Mouse (Mus musculus): ENCODE data around the gene Zc3h7b. TPM values are rescaled to one million over a fixed set of nuclear protein-coding genes. Genes with fewer than 3 reads are reported as not detected.

The Zc3h7b gene
- polyA plus RNA-seq, 2 experiments = 4.0 to 5.7 TPM

GRCm38 (mm10) chr15:81749742-81750141 is 4.9 kb downstream of the Zc3h7b start:
- H3K4me1 ChIP-seq (replicated peaks; ENCODE audit: control insufficient read depth in 2 of 2, insufficient read depth in 2 of 2, low read length in 1 of 2) = no peaks in the 10 kb centered on the region; a peak in 1 of 4 replicates
- H3K27me3 ChIP-seq (ENCODE audit: control insufficient read depth, insufficient read depth, low read length) = no peaks in the 10 kb centered on the region
- TF ChIP-seq EP300 (IDR thresholded peaks at IDR 0.05; ENCODE audit: low read depth) (no peak), CTCF (IDR thresholded peaks at IDR 0.05; ENCODE audit: low read depth) (no peak)
- 60% methylated on average over 14 of the region's 14 CpGs for WGBS (ENCODE audit: insufficient replicate concordance)
- H3K4me2 ChIP-seq (ENCODE audit: low read depth) = no peak overlapping the region
- H3K4me3 ChIP-seq (ENCODE audit: insufficient read depth in 1 of 2, low read depth in 2 of 2, low read length in 2 of 2) = no peak overlapping the region
- no peaks in the 10 kb centered on the region for H3K36me3 ChIP-seq (replicated peaks; ENCODE audit: control insufficient read depth, insufficient read depth, low read depth)
- ATAC-seq (ENCODE audit: insufficient read depth) (no peak), DNase-seq (ENCODE audit: low read depth in 3 of 3, low spot score in 3 of 3) (no peak)
- no peaks in the 10 kb centered on the region for H3K9me3 ChIP-seq (ENCODE audit: control insufficient read depth, low read length)
- no peak overlapping the region for H3K27ac ChIP-seq
- no peak overlapping the region for H3K9ac ChIP-seq (replicated peaks)

- ATAC-seq (ENCODE audit: insufficient read depth) = no peak
- no peak overlapping the region for H3K4me3 ChIP-seq (ENCODE audit: insufficient read depth in 1 of 2, low read depth in 2 of 2, low read length in 2 of 2)
- DNase-seq (ENCODE audit: low read depth in 3 of 3, low spot score in 3 of 3) = no peak
- H3K36me3 ChIP-seq (replicated peaks; ENCODE audit: control insufficient read depth, insufficient read depth, low read depth) = no peaks in the 10 kb centered on the region
- no peak overlapping the region for H3K27ac ChIP-seq
- H3K9me3 ChIP-seq (ENCODE audit: control insufficient read depth, low read length) = no peaks in the 10 kb centered on the region
- TF ChIP-seq EP300 (IDR thresholded peaks at IDR 0.05; ENCODE audit: low read depth) (no peak), CTCF (IDR thresholded peaks at IDR 0.05; ENCODE audit: low read depth) (no peak)
- no peak overlapping the region for H3K4me2 ChIP-seq (ENCODE audit: low read depth)
- no peak overlapping the region for H3K9ac ChIP-seq (replicated peaks)
- 56% methylated on average over 9 of the region's 9 CpGs for WGBS (ENCODE audit: insufficient replicate concordance)
- no peaks in the 10 kb centered on the region for H3K27me3 ChIP-seq (ENCODE audit: control insufficient read depth, insufficient read depth, low read length)
- no peaks in the 10 kb centered on the region; a peak in 1 of 4 replicates for H3K4me1 ChIP-seq (replicated peaks; ENCODE audit: control insufficient read depth in 2 of 2, insufficient read depth in 2 of 2, low read length in 1 of 2)
Observed at GRCm38 (mm10) chr15:81753669-81754068, 8.8 kb downstream of the Zc3h7b start.

- Histone ChIP-seq H3K27ac (no peak overlapping the region), H3K9ac (replicated peaks) (no peak overlapping the region), H3K36me3 (replicated peaks; ENCODE audit: control insufficient read depth, insufficient read depth, low read depth) (no peaks in the 10 kb centered on the region), H3K27me3 (ENCODE audit: control insufficient read depth, insufficient read depth, low read length) (no peaks in the 10 kb centered on the region), H3K4me3 (ENCODE audit: insufficient read depth in 1 of 2, low read depth in 2 of 2, low read length in 2 of 2) (no peak overlapping the region), H3K4me1 (replicated peaks; ENCODE audit: control insufficient read depth in 2 of 2, insufficient read depth in 2 of 2, low read length in 1 of 2) (peaks cover 13% of the 10 kb centered on the region in 2 experiments), H3K9me3 (ENCODE audit: control insufficient read depth, low read length) (no peaks in the 10 kb centered on the region), H3K4me2 (ENCODE audit: low read depth) (no peak overlapping the region)
- DNase-seq (ENCODE audit: low read depth in 3 of 3, low spot score in 3 of 3) = no peak
- WGBS (ENCODE audit: insufficient replicate concordance) = 83% methylated on average over 5 of the region's 5 CpGs
- TF ChIP-seq CTCF (IDR thresholded peaks at IDR 0.05; ENCODE audit: low read depth) = no peak
- TF ChIP-seq EP300 (IDR thresholded peaks at IDR 0.05; ENCODE audit: low read depth) = no peak
- no peak for ATAC-seq (ENCODE audit: insufficient read depth)
Observed at GRCm38 (mm10) chr15:81758701-81759100, 13.8 kb downstream of the Zc3h7b start.

- Histone ChIP-seq H3K27me3 (ENCODE audit: control insufficient read depth, insufficient read depth, low read length) (no peaks in the 10 kb centered on the region), H3K27ac (no peak overlapping the region), H3K4me3 (ENCODE audit: insufficient read depth in 1 of 2, low read depth in 2 of 2, low read length in 2 of 2) (no peak overlapping the region), H3K4me2 (ENCODE audit: low read depth) (no peak overlapping the region), H3K9me3 (ENCODE audit: control insufficient read depth, low read length) (no peaks in the 10 kb centered on the region), H3K36me3 (replicated peaks; ENCODE audit: control insufficient read depth, insufficient read depth, low read depth) (no peaks in the 10 kb centered on the region), H3K9ac (replicated peaks) (no peak overlapping the region; the same call in 1 of the 2 replicates), H3K4me1 (replicated peaks; ENCODE audit: control insufficient read depth in 2 of 2, insufficient read depth in 2 of 2, low read length in 1 of 2) (peaks cover 19 to 20% of the 10 kb centered on the region in 2 experiments)
- TF ChIP-seq CTCF (IDR thresholded peaks at IDR 0.05; ENCODE audit: low read depth) = no peak
- TF ChIP-seq EP300 (IDR thresholded peaks at IDR 0.05; ENCODE audit: low read depth) = no peak
- peak; percentile 57; the same call in 1 of the 2 replicates for ATAC-seq (ENCODE audit: insufficient read depth)
- 23% methylated on average over 3 of the region's 3 CpGs for WGBS (ENCODE audit: insufficient replicate concordance)
- DNase-seq (ENCODE audit: low read depth in 3 of 3, low spot score in 3 of 3) = no peak
Observed at GRCm38 (mm10) chr15:81759542-81759941, 14.7 kb downstream of the Zc3h7b start.

- no peak overlapping the region for H3K9ac ChIP-seq (replicated peaks)
- no peak overlapping the region for H3K27ac ChIP-seq
- no peaks in the 10 kb centered on the region for H3K36me3 ChIP-seq (replicated peaks; ENCODE audit: control insufficient read depth, insufficient read depth, low read depth)
- no peak for ATAC-seq (ENCODE audit: insufficient read depth)
- no peak for TF ChIP-seq CTCF (IDR thresholded peaks at IDR 0.05; ENCODE audit: low read depth)
- WGBS (ENCODE audit: insufficient replicate concordance) = 70% methylated on average over 5 of the region's 5 CpGs
- H3K4me3 ChIP-seq (ENCODE audit: insufficient read depth in 1 of 2, low read depth in 2 of 2, low read length in 2 of 2) = no peak overlapping the region
- no peak overlapping the region for H3K4me2 ChIP-seq (ENCODE audit: low read depth)
- no peaks in the 10 kb centered on the region for H3K27me3 ChIP-seq (ENCODE audit: control insufficient read depth, insufficient read depth, low read length)
- H3K9me3 ChIP-seq (ENCODE audit: control insufficient read depth, low read length) = no peaks in the 10 kb centered on the region
- DNase-seq (ENCODE audit: low read depth in 3 of 3, low spot score in 3 of 3) = no peak
- H3K4me1 ChIP-seq (replicated peaks; ENCODE audit: control insufficient read depth in 2 of 2, insufficient read depth in 2 of 2, low read length in 1 of 2) = peaks cover 25 to 26% of the 10 kb centered on the region in 2 experiments
Observed at GRCm38 (mm10) chr15:81760361-81761079, 15.7 kb downstream of the Zc3h7b start.
